Mouse (Mus musculus) CH12F3 (cell line): ENCODE data around the gene B3gat3.

Source experiments
- in situ Hi-C: fragments of 300-500 bp; cut with MboI; formaldehyde crosslinking; loops from 2 replicates; pipeline ENCODE4 v1.14.3; 2020; ENCODE audit warnings: low sequenced_read_pairs

B3gat3 gene

DNA sequence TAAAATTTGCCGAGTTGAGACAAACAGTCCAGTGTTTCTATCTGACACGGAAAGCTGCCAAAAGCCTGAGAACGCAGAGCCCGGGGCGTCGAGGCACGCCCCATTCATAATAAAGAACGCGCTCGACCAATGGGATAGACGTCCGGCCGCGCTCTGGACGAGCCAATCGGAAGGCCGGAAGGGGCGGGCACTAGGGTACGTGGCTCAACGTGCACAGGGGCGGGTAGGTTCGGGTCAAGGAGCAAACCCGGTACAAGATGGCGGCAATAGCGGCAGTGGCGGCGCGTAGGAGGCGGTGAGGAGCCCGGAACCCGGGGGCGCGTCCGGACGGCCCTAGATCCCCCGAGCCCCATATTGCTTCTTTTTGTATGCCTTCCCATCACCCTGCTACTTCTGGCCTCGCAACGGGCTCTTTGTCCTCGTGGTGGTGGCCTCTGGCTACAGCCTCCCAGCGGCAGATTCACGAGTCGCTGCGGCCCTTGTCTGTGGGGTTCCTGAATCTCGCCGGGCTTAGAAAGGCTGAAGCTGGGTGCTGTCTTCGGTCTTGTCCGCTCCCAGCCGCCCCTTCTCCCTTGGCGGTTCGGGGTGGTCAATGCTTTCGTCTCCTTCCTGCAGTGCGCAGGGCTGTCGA is 22.2 kb upstream of the B3gat3 start, which contains the start of gene Ganab:
Gene Ganab (plus strand): TSS at position 207 of the 631 bp plus-strand sequence.
- in situ Hi-C loops = no loop called here

DNA sequence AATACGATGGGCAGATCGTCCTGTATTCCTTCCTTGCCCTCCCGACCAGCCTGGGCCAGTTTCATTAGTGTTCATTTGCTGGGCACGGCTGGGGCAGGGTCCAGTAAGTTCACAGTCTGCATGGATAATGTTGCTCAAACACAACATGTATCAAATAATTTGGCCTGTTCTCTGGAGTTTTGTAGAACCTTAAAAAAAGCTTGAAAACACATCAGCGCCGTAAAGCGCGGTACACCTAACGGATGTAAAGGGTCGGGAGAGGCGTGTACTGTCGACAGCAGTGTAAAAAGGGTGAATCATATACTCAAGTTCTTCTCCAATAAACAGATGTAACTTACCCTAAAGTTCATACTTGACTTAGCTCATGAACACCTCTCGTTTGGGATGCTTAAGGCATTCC is 21.6 kb upstream of the B3gat3 start:
- in situ Hi-C loops = no loop called here

DNA sequence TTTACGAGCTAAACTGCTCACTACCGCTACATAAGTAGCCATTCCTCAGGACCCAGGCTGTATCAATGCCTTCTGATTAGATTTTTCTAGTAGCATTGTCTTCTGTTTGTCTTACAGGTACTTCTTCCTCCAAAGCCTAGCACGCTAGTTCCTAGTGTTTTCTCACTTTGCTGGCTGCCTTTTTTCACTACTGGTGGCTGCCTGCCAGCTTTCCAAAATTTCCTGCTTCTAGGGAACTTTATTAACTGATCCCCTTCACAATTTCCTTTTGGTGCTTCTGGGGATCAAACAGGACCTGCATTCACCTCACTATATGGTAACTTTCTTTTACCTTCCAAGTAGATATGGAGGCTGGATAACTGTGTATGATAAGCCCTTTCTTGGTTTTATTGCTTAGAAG is 21.1 kb upstream of the B3gat3 start:
- in situ Hi-C loops = no loop called here

DNA sequence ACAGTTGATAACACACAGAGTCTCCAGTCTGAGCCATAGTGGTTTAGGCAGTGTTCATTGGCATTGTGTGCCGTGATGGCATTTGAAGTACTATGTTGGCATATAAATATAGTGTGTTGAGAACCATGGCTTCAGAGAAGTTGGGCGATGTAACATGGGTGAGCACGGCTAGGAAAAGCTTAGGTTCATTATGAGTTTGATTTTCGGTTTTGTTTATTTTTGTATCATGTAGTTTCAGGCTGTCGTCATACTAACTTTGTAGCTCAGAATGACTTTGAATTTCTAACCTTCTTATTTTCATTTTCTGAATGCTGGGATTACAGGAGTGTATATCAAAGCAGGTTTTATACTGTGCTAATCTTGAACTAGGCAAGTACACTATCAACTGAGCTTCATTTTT is 16.8 kb upstream of the B3gat3 start:
- in situ Hi-C loops = no loop called here

DNA sequence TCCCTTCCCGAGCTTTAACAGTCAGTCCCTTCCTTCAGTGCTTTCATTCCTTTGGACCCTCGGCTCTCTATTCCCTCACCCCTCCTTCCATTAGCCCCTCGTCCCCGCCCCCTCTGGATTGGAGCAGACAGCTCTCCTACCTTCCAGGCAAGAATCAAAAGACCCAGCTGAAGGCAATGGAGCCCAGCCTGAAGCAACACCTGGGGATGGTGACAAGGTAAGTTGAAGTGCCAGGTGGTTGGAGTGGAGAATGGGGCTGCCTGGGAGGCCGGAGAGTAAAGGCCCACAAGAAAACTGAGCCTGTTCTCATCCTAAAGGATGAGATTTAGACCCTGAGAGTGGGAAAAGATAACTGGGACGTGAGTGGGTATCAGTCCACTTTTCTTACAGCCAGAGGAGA is 11.6 kb upstream of the B3gat3 start:
- in situ Hi-C loops = no loop called here

DNA sequence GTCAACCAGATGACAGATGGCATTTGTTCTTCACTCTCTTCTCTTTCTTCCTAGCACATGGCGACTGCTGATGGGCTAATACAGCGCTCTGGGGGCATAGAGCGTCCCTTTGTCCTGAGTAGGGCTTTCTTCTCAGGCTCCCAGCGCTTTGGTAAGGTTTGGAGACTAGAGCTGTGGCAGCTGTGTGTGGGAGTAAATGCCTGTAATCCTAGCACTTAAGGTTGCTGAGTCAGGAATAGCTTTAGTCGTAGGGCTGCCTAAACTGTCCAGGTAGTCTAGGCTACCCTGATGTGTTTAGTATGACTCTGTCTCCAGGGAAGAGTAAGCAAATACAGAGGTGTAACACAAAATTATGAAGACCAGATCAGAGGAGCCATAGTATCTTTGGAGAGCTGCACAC is 8.4 kb upstream of the B3gat3 start:
- in situ Hi-C loops = no loop called here

DNA sequence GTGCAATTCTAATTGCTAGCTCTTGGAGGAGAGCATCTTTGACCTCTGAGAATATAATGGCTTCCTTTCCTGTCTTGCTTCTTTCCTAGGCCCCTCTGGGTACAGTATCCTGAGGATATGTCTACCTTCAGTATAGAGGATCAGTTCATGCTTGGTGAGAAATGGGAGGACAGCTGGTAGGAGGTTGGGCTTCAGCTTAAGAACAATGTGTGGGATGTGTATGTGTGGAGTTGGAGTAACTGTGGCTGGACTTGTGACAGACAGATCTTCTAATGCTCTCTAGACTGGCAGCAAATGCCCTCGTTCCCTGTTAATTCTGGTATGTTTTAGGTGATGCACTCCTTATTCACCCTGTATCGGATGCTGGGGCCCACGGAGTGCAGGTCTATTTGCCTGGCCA is 6.0 kb upstream of the B3gat3 start:
- in situ Hi-C loops = no loop called here

DNA sequence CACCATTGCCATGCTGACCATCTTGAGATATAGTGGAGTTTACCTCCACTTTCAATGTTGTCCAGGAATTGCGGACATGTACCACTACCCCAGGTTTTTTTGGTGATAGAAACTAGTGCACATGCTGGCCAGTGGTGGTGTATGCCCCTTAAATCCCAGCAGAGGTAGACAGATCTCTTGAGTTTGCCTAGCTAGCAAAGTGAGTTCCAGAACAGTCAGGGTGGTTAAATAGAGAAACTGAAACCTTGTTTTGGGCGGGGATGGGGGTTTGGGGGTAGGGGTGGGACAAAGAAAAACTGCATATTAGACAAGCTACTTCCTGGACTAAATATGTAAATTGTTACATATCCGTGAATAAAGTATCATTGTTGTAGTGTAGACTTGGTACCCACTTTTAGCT is 1.2 kb upstream of the B3gat3 start:
- in situ Hi-C loops = no loop called here

DNA sequence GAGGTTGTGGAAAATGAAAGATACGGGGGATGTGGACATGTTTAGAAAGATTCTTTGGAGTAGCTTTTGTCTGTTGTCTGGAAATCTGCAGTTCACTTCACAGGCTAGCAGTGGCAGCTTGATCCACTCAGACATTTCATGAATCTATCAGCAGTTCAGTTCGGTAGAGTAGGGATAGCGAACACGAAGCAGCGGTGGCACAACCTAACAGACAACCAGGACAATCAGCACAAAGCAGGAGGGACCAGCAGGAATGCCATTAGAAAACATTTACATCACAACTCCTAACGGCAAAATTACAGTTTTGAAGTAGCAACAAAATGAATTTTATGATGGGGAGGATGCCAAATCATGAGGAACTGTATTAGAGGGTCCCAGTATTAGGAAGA is 496 bp upstream of the B3gat3 start:
- in situ Hi-C loops = no loop called here

DNA sequence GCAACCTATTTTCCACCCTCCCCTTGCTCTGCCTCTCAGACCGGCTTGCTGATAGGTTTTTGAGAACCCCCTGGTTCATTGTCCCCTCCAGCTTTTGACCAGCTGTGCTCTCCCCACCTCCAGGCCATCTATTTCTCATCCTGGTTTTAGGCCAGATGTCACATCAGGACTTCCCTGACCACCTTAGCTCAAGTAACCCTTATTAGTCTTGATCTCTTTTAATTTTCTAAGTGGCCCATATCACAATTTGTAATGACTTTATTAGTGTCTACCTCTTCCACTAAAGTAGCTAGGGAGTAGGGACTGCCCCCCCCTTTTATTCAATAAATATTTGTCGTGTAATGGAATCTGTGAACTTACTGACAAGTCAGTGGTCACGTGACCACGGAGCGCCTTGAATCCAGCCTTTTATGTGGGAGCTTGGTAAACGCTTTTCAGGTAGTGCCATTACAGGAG is 690 bp downstream of the B3gat3 start:
- in situ Hi-C loops = no loop called here

DNA sequence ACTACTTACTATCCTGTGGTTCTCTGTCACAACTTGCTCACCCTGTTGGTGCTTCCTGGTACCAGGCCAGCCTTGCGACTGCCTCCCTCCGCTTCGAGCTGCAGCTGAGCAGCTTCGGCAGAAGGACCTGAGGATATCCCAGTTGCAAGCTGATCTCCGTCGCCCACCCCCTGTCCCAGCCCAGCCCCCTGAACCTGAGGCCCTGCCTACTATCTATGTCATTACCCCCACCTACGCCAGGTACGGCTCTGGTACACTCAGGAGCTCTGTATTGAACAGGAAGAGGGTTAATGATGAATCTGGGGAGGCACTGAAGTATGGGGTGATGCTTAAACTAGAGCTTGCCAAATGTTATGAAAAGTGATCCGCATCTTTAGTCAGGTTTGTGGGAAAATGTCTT is 1.6 kb downstream of the B3gat3 start:
- in situ Hi-C loops = no loop called here

DNA sequence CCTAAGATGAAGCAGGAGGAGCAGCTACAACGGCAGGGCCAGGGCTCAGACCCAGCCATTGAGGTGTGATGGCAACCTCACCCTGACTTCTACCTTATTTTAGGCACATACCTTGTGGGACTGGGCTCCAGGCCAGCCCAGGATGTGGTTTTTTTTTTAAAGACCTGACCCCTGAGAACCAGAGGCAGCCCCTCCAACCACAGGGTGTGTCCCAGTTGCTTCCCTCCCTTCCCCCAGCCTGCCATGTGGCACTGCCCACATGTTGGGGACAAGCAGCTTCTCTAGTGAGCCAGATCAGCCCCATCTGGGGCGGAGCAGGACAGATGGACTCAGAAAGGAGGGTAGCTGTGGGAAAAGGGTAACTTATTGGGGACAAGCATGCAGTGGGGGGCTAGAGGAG is 6.6 kb downstream of the B3gat3 start:
- in situ Hi-C loops = no loop called here

DNA sequence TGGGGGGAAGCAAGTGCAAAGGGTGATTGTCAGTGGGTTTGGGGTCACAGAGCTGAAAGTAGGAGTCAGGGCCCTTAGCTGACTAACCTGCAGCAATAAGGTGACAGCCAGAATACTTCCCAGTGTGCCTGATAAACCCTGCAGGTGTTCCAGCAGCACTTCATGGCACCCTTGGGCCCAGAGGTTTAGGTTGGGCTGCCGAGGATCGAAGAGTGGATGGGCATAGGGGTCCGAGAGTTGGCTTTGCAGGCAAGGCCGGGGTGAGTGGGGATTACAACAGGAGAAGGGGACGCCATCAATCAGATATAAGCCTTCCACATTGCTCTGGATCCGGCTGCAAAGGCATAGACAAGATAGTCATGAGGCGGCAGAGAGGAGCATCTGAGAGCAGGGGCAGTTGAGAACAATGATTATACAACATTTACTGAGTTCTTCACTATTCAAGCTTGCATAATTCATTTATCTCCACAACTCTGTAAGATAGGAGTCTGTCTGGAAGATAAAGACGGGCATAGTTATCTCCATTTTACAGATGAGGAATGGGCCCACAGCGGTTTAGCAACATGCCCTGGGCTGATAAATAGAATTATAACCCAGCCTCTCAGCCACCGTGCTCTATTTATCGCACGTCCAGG is 7.8 kb downstream of the B3gat3 start:
- in situ Hi-C loops = no loop called here

DNA sequence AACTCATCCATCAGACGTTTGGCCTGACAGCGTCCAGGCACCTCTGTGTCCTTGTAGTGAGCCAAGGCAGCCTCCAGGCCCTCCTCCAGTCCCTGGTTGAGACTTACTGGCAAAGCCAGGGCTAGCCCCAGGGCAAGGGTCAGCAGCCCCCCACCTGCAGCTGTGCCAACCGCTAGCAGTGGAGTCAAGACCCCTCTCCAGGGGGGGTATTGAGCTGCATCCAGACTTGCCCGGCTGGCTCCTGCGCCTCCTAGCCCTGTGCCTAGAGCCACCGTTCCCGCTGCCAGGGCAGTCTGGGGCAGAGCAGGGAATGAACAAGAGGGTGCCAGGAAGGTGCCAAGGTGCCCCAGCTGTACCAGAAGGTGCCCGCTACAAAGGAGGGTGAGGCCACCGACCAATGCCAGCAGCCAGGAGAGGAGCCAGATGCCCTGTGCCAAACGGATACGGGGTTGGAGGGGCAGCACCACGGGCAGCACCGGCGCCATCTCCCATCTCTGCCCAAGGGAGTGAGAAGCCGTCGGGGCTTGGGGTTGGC is 8.6 kb downstream of the B3gat3 start:
- in situ Hi-C loops = no loop called here

DNA sequence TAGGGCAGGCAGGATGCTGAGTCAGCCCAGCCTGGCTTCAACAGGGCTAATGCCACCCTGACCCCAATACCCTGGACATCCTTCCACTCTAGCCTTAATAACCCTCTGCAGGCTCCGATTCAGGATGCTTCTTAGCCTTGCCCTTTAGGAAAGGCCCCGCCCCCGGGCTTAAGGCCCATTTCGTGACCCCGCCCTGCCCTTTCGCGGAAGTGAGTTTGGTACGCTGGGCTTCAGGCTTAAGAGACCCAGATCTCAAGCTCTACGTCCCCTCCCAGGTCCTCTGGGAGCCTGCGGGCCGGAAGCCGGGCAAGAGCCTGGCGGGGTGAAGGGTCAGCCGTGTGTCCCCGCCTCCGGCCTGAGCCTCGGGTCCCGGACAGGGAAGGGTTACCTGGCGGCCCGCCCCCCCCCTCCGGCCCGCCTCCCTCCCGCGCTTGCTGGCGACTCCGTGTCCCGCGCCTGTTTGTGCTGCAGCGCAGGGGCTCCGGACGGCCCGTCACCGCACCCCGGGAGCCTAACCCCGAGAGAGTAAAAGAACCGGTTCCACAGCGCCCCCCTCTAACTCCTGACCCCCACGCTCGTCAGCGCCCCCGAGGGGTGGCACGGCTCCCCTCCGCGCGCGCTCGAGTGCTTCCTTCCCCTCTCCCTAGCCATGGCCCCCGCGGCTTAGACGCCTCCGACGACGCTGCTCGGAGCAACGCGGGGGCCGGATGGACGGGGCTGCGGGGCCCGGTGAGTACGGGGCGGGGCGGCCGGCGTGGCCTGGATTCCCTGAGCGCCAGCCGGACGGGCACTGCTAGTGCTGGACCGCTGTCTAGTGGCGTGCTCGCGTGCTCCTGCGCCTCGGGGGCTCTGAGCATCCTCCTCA is 9.3 kb downstream of the B3gat3 start, which contains the start of the genes Rom1 and Eml3:
Gene Rom1 (minus strand): TSS at position 133 of the 865 bp plus-strand sequence.
Gene Eml3 (plus strand): TSS at position 329 of the 865 bp plus-strand sequence.
- in situ Hi-C loops = no loop called here

DNA sequence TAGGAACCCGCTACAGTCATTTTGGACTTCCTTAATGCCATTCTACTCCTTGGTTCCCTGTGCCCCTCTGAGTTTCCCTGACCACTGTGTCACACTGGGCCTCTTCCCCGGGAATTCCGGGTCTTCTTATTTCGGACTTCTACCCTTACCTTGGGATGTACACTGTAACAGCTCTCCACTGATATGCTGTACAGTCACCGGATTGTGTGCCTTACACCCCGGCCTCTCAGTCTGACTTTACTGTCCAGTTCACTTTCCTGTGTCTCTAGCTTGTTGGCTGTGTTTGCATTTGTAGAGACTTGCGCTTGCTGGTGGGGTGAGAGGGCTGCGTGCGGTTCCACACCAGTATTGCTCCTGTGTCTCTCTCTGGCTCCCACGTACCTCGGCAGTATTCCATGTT is 9.9 kb downstream of the B3gat3 start:
- in situ Hi-C loops = no loop called here

DNA sequence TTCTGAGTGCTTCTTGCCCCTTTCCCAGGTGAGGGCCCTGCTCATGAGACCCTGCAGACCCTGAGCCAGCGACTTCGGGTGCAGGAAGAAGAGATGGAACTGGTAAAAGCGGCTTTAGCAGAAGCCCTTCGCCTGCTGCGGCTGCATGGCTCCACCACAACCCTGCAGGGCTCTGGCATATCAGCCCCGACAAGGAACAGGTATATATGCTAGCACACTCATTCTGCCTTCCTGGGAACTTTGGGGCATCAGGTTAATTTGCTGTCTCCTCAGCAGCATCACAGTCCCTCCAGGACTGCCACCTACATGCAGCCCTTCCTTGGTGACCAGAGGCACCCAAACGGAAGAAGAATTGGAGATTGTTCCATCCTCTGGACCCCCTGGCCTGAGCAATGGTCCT is 10.6 kb downstream of the B3gat3 start:
- in situ Hi-C loops = no loop called here

DNA sequence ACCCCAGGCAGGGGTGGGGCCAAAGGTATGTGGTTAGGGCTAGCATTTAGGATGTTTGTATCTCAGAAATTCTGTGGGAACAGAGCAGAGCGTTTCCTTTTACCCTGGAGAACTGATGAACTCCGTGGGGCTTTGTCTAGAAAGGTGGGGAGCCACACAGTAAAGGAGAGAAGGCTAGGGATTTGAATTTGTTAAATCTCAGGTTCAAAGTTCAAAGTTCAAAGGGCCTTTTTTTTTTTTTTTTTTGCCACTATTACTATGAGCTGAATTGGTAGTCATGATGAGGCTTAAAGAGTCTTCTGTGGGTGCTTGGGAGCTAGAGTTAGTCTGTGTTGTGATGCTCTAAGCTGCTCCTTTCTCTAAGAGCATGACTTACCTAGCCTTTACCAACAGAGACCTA is 16.6 kb downstream of the B3gat3 start:
- in situ Hi-C loops = no loop called here

DNA sequence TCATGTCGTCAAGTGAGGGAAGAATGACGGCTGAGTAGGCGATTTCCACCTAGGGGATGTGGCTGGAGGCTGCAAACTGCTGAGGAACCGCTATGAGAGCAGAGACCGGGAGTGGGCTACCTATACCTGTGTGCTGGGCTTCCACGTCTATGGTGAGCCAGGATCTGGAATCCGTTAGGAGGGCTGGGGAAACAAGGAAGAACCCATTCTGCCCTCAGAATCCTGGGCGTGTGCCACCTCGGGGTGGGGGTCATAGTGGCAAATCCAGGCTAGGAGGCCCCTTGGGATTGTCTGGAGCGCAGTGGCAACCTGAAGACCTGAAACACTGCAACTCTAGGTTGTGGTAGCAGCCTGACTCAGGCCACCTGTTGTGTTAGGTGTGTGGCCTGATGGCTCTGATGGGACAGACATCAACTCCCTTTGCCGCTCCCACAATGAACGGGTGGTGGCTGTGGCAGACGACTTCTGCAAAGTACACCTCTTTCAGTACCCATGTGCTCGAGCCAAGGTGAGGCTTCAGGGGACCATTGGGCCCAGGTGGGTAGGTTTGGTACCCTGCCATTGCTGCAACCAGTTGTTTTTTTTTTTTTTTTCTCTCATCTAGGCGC is 20.5 kb downstream of the B3gat3 start:
- in situ Hi-C loops = no loop called here

DNA sequence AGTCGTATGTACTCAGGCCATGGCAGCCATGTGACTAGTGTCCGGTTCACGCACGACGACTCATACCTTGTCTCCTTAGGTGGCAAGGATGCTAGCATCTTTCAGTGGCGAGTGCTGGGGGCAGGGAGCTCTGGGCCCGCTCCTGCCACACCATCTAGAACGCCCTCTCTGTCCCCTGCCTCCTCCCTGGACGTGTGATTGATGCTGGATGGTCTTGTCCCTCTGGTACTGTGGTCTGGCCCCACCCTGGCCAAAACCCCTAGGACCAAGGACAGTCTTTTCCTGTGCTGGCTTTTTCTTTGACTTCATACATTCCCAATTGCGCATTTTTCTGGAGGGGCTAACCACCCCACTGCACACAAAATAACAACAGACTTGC is 21.0 kb downstream of the B3gat3 start:
- in situ Hi-C loops = no loop called here
